Mouse (Mus musculus) right cerebral cortex, postnatal 10 days (tissue): Measurements from ENCODE around the gene B230104I21Rik.
A peak's percentile ranks its signal among the peaks of the same experiment; 100 is the strongest.

Source experiments
- DNase-seq, 2 experiments: peaks; one replicate each; pipeline ENCODE4 v3.0.0; 2021; ENCODE audit warnings: low spot score in 2 of 2

B230104I21Rik gene

DNA sequence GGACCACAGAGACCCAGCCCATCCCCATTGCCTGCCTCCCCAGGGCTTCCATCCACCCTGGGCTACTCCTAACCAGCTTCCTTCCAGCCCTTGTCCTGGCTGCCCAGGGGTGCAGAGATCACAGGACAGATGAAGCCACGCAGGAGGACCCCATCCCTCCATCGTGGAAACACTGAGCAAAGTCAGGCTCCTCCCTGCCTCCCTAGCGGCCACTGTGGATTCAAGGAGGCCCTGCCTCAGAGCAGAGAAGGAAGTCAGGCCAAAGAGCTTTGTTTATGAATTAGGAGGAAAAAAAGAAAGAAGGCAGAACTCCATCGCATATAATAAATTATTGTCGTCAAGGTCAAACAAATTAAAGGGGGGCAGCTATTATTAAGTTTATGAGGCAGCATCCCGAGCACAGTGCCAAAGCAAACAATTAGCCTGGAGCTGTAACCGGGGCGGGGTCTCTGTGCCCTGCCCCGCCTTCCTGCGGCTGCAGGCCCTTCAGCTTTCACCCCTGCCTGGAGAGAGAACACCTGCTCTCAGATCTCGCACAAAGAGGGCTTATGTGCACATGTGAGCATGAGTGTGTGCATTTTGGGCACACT, 12.4 kb downstream of the B230104I21Rik start:
- no peak for DNase-seq

DNA sequence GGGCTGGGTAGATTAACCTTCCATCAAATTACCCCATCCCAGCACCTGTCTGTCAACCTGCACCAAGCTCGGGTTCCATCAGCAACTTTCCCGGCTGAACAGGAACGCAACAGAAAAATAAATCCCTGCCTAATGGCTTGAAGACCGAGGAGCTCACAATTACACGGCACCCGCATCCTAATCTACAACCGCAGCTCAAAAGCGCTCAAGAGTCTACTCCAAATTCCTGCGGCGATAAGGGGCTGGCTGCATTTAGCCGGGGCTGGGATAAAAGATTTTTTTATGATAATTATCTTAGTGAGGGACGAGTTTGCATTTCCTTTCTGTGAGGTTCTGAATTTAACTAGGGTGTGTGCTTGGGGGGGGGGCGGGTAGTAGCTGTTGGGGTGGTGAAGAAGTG, 16.3 kb downstream of the B230104I21Rik start:
- DNase-seq = no peak

DNA sequence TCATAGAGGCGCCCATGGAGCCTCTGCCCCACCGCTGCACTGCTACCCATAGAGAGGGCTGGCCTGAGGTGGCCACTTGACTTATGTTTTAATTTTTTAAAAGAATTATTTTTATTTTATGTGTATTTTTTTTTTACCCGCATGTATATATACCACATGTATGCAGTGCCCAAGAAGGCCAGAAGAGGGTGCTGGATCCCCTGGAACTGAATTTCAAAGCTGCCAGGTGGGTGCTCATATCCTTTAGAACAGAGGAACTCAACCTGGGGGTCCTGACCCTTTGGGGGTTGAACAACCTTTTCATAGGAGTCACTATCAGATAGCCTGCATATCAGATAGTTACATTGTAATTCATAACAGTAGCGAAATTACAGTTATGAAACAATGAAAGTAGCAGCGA, 19.5 kb downstream of the B230104I21Rik start:
- DNase-seq = no peak

DNA sequence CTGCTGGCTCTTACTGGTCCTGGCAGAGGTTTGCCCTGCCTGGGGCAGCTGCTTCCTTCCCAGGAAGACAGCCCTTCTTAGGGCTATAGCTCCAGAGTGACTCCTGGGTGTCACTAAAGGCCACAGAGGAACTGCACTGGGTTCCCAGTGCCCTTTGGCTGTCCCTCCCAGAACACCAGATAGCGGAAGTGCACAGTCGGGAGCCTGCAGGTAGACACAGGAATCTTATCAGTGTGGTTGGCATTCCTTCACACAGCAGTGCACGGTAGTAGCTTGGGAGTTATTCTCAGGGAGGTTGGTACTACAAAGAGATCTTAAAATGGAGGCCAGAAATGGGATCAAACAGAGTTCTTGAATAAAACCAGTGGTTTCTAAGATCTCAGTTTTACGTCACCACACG, 22.4 kb downstream of the B230104I21Rik start:
- no peak for DNase-seq

DNA sequence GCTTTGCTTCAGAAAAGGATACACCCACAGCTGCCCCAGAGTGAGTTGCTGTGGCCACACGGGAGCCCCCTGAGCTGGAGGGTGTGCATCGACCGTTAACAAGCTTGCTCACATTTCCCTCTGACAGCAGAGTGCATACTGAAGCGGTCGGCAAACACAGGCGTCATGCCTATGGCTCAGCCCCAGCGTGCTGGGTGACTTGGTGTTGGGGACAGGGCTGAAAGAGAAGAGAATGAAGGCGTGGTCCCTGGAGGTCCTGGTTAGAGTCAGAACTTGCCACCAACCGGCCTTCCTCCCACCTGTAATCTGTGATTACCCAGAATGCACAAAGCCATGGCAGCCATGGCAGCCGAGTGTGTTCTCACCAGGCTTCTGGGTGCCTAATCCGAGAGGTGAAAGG, 22.9 kb downstream of the B230104I21Rik start:
- DNase-seq = no peak

DNA sequence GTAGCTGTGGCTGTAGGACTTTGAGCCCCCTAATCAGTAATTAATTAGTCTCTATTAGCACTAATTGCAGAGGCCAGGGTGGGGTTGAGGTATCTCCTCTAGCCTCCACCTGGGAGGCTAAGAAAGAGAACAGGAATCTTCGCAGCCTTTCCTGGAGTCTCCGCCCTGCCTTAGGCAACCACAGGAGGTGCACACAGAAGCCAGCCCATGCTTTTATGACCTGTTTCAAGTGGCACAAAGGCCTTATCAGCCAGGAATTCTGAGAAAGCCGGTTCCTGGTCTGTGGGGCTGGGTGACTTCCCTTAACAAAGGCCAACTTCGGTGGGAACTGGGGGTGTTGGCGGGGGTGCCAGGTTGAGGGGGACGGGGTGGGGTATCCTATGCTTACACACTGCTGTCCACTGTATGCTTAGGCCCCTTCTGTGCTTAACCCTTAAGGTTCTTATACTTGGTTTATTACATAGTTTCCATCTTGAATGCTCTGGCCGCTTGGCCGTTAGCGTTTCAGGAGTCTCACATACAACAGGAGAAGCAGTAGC, 23.9 kb downstream of the B230104I21Rik start:
- DNase-seq = no peak

DNA sequence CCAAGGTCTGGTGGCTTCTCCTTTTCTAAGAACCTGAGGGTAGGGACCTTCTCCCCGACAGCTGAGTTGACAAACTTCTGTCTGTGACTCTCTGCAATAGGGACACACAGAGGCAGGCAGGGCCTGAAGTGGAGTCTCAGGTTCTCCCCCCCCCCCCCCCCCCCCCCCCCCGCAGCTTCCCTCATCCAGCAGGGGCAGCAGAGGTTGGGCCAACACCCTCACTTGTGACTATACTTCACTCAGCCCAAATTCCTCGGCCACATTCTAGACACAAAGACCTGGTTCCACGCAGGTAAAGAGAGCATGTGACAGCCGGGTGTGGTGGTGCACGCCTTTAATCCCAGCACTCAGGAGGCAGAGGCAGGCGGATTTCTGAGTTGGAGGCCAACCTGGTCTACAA, 24.5 kb downstream of the B230104I21Rik start:
- no peak for DNase-seq

DNA sequence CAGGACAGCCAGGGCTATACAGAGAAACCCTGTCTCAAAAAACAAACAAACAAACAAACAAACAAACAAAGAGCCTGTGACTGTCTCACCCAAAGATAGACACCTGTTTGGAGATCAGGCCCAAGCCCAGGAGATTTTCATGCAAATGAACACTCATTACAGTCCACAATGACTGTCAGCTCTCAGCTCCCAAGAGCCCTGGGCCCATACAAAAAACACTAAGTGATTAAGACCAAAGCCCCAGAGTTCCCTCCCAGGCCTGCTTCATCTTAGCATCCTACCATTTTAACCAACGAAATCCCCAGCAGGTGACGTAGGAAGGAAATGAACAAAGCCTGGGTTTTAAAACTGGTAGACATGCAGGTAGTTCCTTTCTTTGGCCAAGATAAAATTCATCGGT, 24.9 kb downstream of the B230104I21Rik start:
- DNase-seq = no peak

DNA sequence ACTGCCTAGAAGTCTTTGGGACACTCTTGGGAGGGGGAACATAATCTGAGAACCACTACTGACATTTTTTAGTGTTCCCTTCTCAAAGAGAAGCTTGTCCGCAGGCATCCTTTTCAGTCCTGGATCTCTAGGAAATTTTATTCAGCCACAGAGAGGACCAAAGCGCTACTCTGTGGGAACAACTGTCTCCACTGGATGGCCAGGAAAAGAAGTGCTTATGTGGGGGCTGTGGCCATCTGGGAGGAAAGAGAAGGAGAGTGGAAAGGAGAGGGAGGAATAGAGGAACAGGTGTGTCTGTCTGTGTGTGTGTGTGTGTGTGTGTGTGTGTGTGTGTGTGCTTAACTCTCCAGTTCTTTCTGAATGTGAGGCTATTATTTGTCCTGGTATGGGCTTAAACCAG, 28.8 kb downstream of the B230104I21Rik start:
- peak; percentile 32 to 43 for DNase-seq

DNA sequence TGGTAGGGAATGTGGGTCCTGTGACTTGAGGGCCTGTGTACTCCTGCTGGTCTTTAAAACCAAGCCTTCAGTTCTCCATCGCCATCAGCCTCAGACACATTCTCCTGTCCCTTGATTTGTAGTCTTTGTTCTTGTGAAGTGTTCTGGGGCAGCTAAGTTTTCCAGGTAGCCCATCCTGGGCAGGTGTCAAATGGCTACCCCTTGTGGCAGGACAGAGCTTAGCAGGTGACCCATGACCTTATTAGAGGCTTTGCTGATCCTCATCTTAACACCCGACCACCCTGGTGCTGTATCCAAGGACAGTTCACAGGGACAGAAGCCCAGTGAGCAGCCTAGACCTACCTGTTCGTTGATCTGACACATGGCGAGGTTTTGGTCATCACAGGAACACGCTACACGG, 30.9 kb downstream of the B230104I21Rik start:
- no peak for DNase-seq

DNA sequence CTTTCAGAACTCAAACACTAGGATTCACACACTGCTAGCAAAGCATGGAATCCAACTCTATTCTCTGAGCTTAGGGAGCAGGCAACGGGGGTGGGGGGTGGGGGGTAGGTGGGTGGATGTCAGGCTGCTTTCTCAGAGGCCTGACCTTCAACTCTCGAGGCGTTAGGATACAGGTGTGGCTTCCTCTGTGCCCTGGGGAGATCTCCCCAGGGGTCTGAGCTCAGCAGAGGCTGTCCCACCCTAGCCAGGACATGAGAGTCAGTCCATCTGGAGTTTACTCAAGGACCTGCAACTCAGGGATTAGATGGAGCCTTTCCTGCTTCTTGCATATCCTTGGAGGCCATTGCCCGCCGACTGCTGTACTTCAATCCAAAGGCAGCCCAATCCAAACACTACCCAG, 33.2 kb downstream of the B230104I21Rik start:
- DNase-seq = no peak

DNA sequence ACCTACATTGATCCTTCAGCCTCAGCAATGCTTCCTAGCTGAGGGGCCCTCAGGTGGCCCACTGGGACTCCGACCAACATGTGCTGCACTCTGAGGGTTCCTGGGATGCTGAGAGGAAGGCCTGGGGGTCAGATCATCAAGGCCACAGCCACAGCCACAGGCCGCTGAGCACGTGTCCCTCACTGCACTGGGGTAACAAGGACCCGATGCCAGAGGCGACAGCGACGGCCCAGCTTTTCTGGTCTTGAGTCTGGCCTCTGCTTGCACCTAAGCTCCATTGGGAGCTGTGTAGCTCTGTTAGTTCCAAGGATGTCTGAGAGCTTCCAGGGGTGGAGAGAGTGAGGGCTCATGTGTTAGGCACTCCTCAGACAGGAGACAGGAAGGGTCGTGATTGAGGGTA, 34.9 kb downstream of the B230104I21Rik start:
- no peak for DNase-seq

DNA sequence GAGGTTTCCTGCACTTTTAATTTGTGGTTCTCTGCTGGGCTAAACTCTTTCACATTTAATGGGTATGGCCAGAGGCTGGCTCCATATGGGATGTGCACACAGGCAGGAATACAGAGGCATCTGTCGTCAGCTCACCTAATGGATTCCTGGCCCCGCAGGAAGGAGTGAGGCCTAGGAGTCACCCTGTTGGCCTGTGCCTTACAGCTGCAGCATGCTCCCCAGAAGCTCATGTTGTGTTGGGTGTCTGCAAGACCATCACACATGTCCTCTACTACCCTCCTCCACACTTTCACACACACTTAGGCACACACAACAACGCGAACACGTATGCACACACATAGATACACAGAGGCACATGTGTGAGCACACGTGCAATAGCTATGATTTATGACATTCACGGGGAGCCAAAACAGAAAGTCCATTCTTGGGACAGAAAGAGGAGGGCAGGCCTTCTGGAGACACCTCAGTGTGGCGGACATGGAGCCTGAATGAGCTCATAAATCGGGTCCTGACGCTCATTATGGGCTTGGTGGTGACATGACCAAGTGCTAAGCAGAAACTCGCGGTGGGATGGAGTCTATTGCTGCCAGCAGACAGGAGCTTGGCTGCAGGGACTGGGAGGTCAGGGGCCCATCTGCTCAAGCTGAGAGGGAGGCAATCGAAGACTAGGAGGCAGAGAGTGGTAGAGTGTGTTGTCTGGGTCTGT, 35.8 kb downstream of the B230104I21Rik start:
- no peak for DNase-seq

DNA sequence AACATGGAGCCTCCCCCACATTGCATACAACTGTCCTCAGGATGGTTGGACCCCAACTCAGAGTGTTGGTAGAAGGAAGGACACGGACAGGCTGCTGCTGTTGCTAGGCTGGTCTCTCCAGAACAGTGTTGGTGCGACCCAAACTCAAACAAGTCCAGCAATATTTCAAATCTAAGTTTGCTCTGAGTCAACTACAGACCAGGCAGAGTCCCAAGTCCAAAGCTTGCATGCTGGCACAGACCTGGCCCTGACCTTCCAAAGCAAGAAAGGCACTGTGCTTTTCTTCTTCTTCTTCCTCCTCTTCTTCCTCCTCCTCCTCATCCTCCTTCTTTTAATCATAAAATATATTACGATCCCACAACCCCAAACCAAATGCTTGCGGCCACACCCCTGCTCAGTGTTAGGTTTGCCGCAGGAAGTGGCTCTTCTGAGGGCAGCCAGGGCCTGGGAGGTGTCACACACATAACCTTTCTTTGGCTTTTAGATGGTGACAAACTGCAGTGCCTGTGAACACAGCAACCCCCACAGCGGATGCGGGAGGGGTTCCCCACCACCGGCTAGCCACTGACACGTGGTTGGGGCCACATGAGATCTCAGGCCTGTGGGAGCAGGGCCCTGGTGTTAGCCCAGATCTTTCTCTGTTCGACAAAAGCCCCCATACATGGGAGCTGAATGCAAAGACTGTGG, 40.2 kb downstream of the B230104I21Rik start:
- no peak for DNase-seq

DNA sequence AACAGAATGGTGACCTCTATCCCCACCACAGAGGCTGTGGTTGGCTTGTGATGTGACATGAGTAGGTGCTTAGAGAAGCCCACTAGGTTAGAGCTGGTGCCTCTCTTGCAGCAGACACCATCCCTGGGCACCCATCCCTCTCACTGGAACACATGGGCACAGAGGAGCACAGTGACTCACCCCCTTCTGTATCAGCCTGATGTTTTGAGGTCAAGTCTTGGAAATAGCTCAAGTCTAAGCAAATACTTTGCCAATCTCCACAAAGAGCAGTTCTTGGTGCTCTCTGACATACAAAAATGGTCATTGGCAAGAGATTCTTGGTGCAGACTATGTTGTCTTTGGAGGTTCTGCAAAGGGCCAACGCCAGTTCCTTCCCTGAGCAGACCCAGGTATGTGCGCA, 42.9 kb downstream of the B230104I21Rik start:
- no peak for DNase-seq

DNA sequence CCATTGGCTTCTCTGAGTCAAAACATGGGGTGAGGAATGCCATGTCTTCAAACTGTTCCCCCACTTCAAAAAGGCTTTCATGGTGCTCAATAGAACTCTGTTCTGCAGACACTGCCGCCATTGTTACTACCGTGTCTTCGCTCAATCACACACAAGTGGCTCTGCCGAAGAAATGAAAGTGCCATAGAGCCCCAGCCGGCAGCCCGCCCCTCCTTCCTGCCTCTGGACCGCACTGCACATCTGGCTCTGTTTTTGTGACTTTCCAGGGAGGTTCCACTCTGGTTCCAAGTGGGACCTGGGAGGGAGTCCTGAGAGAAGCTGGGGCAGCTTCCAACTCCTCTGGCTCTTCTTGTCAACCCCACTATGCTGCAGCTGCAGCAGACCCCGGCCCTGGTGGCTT, 49.3 kb downstream of the B230104I21Rik start:
- DNase-seq = no peak

DNA sequence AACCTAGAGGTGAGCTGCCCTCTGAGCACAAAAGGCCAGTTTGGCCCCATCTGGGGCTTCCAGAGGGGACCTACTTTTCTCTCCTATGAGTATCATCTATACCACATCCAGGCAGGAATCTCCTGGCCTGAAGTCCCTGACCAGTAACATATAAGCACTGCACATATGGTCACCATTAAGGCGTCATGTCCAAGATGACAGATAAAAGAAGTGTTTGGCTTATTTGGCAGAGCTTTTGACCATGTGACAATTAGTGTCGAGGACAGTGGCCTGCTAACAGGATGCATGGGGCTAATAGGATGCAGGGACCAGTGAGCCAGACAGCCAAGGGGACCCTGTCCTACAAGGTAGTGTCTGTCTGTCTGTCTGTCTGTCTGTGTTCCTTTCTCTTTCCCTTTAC, 50.0 kb downstream of the B230104I21Rik start:
- DNase-seq = no peak

DNA sequence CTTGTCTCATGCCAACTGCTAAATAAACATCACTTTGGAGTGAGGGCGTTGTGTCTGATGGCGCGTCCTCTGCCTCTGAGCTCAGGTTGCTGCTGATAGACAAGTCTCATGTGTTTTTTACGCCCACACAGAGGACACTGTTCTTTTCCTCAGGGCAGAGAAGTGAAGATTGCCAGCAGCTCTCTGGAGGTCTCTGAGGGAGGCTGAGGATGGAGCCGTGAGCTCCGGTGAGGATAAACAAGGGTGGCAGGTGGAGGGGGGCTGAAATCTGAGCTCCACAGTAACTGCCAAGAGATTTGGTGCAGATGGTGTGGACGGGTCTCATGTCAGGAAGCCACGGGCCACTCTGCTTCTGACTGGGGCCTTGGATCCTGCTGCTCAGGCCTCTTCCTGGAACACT, 50.9 kb downstream of the B230104I21Rik start:
- no peak for DNase-seq

DNA sequence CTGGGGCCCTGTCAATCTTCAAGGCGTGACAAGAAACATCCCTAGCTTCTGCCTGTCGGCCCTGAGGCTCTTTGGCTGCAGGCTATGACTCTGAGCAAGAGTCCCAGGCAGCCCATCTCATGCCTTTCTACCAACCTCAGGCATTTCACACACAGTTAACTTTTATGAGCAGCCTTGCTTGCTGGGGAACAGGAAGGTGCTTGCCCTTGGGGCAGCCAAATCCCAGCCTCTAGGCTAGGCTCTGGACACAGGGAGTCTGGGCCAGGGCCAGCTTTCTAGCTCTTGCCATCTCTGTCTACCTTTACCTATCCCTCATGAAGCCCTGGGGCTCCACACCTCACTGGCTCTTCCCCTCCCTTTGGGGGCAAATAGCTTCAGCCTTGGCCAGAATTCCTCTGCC, 53.7 kb downstream of the B230104I21Rik start:
- no peak for DNase-seq

DNA sequence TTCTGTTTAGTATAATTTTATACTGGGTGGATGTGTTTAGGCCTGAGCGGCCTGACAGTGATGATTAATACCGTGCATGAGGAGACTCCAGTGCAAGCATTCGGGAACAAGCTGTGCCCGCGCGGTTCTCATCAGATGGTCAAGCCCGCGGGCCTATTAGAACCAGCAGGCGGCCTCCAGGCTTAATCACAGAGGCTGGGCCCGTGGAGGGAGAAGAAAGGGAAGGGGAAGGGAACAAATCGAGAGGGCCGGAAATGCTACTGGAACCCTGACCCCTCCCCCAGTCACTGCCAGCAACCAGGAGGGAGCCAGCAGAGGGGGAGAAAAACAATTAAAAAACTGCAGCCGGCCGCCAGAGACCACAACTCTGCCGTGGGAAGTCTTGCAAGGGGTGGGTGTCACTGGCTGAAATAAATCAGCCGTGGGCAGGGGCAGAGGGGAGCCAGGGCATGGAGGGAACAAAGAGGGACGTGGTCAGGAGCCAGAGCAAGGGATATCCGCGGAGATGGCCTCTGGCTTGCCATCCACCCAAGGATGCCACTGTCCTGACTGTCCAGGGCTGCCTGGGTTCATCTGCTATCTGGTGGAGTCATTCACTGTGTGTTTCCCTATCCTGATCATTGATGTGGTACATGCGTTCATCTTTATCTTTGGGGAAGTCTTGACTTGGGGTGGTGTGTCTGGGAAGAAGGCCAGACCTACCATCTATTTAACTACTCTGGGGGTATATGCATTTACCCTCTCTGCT, 54.6 kb downstream of the B230104I21Rik start:
- DNase-seq = peak; percentile 62 to 68

DNA sequence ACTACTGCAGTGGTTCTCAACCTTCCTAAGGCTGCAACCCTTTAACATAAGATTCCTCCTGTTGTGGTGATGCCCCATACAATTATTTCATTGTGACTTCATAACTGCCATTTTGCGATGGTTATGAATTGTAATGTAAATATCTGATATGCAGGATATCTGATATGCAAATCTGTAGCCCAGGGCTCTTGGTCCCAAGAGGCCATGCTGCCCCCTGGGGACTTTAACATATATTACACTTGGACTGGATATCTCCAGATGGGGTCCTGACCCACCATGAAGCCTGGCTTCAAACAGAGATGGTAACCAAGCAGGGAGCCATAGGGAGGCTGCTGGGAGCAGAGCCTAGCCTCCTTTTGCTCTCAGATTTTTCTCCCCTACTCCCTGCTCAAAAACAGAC, 56.7 kb downstream of the B230104I21Rik start:
- no peak for DNase-seq
